Mouse (Mus musculus): Measurements from ENCODE around the gene Hsd3b4. TPM values are rescaled to one million over a fixed set of nuclear protein-coding genes. Genes with fewer than 3 reads are reported as not detected.
"Not testable (repeated sequence)": the region's sequence is repeated elsewhere in the genome, so short reads cannot be mapped to it uniquely, and the experiment has no call there.

Hsd3b4 gene
- polyA plus RNA-seq, 1 experiment from 2014 or later = not detected

DNA sequence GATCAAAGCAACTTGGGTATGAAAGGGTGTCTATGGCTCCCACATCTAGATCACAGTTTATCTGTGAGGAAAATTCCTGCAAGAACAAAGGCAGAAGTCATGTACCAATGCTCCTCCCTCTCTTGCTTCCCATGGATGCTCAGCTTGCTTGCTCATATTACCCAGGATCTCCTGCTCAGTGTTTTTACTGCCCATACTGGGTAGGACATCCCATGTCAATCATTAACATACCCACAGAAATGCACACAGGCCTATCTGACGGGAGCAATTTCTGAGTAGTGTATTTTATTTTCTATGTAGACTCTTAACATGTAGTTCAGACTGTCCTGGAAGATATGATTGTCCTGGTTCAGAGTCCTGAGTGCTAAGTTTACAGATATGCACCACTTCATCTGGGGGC lies 39.3 kb downstream of the Hsd3b4 start:
- H3K36me3 ChIP-seq; H3K9me3 ChIP-seq; H3K4me3 ChIP-seq; H3K9ac ChIP-seq; H3K4me2 ChIP-seq; H3K27ac ChIP-seq; ATAC-seq (ENCODE audit: insufficient number of reproducible peaks, low FRiP score, low TSS enrichment, low read depth); H3K27me3 ChIP-seq; H3K4me1 ChIP-seq: not testable (repeated sequence)
- WGBS = no CpG with 5 or more reads among the region's 1 CpGs

DNA sequence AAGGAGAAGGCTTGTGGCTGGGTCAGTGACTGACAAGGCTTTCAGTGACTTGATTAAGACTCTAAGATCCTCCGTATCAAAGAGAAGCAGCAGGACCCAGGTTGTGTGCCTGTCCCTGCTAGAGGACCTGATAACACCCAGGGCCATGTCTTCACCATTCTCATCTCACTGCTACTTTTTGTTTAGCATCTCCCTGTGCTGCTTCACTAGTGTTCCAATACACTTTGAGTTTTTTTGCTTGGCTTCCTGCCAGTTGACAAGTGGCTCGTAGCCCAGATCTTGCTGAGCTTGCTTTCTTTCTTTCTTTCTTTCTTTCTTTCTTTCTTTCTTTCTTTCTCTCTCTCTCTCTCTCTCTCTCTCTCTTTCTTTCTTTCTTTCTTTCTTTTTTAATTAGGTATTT lies 41.0 kb downstream of the Hsd3b4 start:
- WGBS = 60% methylated on average over 1 of the region's 2 CpGs
- not testable (repeated sequence) for H3K4me1 ChIP-seq; H3K27ac ChIP-seq; ATAC-seq (ENCODE audit: insufficient number of reproducible peaks, low FRiP score, low TSS enrichment, low read depth); H3K36me3 ChIP-seq; H3K27me3 ChIP-seq; H3K9ac ChIP-seq; H3K4me3 ChIP-seq; H3K9me3 ChIP-seq; H3K4me2 ChIP-seq

DNA sequence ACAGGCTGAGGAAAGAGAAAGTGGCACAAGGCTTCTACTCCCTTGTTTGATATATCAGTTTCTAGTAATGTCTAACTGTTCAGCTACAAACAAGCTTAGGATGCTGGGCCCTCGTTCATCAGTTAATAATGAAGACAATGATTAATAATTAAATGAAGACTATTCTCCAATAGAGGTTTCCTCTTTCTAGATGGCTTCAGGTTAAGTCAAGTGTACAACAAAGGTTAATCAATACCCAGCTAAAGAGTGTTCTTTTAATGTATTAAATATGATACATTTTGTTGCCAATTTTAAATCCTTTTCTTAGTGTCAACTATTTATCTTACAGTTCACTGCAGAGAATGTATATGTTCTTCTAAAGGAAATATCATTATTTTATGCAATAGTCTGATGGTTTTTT lies 53.3 kb downstream of the Hsd3b4 start, which contains the start of gene Gm4450:
Gm4450 (minus strand) TSS at position 101 of the 400 bp plus-strand sequence.
- not testable (repeated sequence) for H3K9ac ChIP-seq; H3K27me3 ChIP-seq; H3K27ac ChIP-seq; H3K4me3 ChIP-seq; ATAC-seq (ENCODE audit: insufficient number of reproducible peaks, low FRiP score, low TSS enrichment, low read depth); H3K36me3 ChIP-seq; H3K9me3 ChIP-seq; H3K4me2 ChIP-seq; H3K4me1 ChIP-seq
- 67% methylated on average over 1 of the region's 1 CpGs for WGBS

DNA sequence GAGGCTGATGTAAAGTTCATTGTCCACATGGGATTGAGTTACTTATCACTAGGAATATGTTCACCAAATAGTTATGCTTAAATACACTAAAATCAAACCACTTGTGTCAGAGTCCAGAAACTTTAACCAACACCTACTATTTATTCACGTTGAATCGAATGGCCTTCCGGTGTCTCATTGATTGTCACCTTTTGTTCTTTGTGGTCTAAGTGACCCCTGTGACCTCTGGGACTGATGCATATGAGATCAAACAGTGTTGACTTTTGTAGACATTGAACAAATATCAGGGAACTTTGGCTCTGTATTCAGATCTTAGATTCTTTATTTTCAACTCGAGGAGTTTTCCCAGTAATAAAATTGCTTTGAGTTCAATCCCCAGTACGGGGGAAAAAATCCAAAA lies 56.5 kb downstream of the Hsd3b4 start:
- H3K4me2 ChIP-seq; H3K9me3 ChIP-seq; H3K9ac ChIP-seq; H3K4me1 ChIP-seq; H3K4me3 ChIP-seq; H3K27me3 ChIP-seq; H3K36me3 ChIP-seq; ATAC-seq (ENCODE audit: insufficient number of reproducible peaks, low FRiP score, low TSS enrichment, low read depth); H3K27ac ChIP-seq: not testable (repeated sequence)
- 82% methylated on average over 5 of the region's 5 CpGs for WGBS

Other genes with a start within 250 kb of the Hsd3b4 start
- 2.4 and 2.5 TPM in 2 replicates for gene Hmgcs2, start 230.1 kb downstream of the Hsd3b4 start, polyA plus RNA-seq (2015; fragmentation: Nextera tagmentation; extraction: Ambion mirVana)
- 209 and 213 TPM in 2 replicates for gene Phgdh, start 170.5 kb downstream of the Hsd3b4 start, polyA plus RNA-seq (2015; fragmentation: Nextera tagmentation; extraction: Ambion mirVana)
- gene Zfp697, start 128.1 kb downstream of the Hsd3b4 start, polyA plus RNA-seq (2015; fragmentation: Nextera tagmentation; extraction: Ambion mirVana) = 5.2 and 6.2 TPM in 2 replicates
- gene Gm4450, start 53.4 kb downstream of the Hsd3b4 start, polyA plus RNA-seq (2015; fragmentation: Nextera tagmentation; extraction: Ambion mirVana) = not detected in 2 replicates
- not detected in 2 replicates for gene Gm10681, start 78.3 kb upstream of the Hsd3b4 start, polyA plus RNA-seq (2015; fragmentation: Nextera tagmentation; extraction: Ambion mirVana)
- not detected in 2 replicates for gene Hsd3b5, start 119.7 kb upstream of the Hsd3b4 start, polyA plus RNA-seq (2015; fragmentation: Nextera tagmentation; extraction: Ambion mirVana)
- 0.10 TPM in 1 of 2 replicates, not detected in the other for gene Hsd3b2, start 214.0 kb upstream of the Hsd3b4 start, polyA plus RNA-seq (2015; fragmentation: Nextera tagmentation; extraction: Ambion mirVana)